ENCODE assay signal across 1 mouse cellular context in genomic region chr2:32816946-32817581, GRCm38 (mm10).
TF ChIP-seq lines count a peak whose summit lies in the region.

No protein-coding gene starts in this region.

TF ChIP-seq in CH12.LX, 34 proteins besides CTCF, POLR2A, EP300 and RAD21 (continued from another document):
- TF ChIP-seq MAZ (IDR thresholded peaks at IDR 0.05; ENCODE audit: low read depth, low read length) (no peak), JUND (conservative IDR thresholded peaks at IDR 0.05; ENCODE audit: low read depth, low read length) (no peak), ZC3H11A (IDR thresholded peaks at IDR 0.05; ENCODE audit: low read depth, low read length) (no peak), HCFC1 (IDR thresholded peaks at IDR 0.05; ENCODE audit: low read depth, low read length) (no peak), CHD2 (IDR thresholded peaks at IDR 0.05; ENCODE audit: low read length) (no peak), GABPA (IDR thresholded peaks at IDR 0.05; ENCODE audit: insufficient replicate concordance, low read depth, low read length) (no peak)
